Mouse (Mus musculus) myocyte (in vitro differentiated cells): ENCODE results near the gene Kcnc4. TPM values are rescaled to one million over a fixed set of nuclear protein-coding genes. Genes with fewer than 3 reads are reported as not detected.

ENCODE experiments used
- H3K27me3 ChIP-seq: one replicate; pipeline ENCODE4 v1.6.1; 2011; ENCODE audit not compliant: control insufficient read depth, insufficient read depth, insufficient read length
- H3K36me3 ChIP-seq: one replicate; pipeline ENCODE4 v1.6.1; 2011; ENCODE audit not compliant: control insufficient read depth, insufficient read depth
- H3K4me2 ChIP-seq: one replicate; pipeline ENCODE4 v1.6.1; 2011; ENCODE audit warnings: low read depth, control low read depth
- H3K4me3 ChIP-seq: one replicate; pipeline ENCODE4 v1.5.1; 2011; ENCODE audit warnings: mild to moderate bottlenecking, control low read depth, moderate library complexity
- H3K79me2 ChIP-seq: one replicate; pipeline ENCODE4 v1.6.1; 2011; ENCODE audit not compliant: control insufficient read depth, insufficient read depth
- H3ac ChIP-seq: one replicate; pipeline ENCODE4 v1.6.1; 2011; ENCODE audit not compliant: control insufficient read depth, insufficient read length
- CEBPB ChIP-seq: IDR thresholded peaks from 2 replicates; pipeline ENCODE4 v1.6.1; 2011; ENCODE audit warnings: mild to moderate bottlenecking, moderate library complexity; ENCODE audit not compliant: poor library complexity, insufficient read depth, severe bottlenecking
- E2F4 ChIP-seq: IDR thresholded peaks from one replicate; pipeline ENCODE4 v1.6.1; 2011; ENCODE audit warnings: mild to moderate bottlenecking, control low read depth, moderate library complexity; ENCODE audit not compliant: insufficient read depth
- MAX ChIP-seq: IDR thresholded peaks from one replicate; pipeline ENCODE4 v1.6.1; 2011; ENCODE audit warnings: low read depth, mild to moderate bottlenecking, control low read depth
- MYOD1 ChIP-seq, 3 experiments: IDR thresholded peaks; one replicate each; pipeline ENCODE4 v1.6.1; 2011; ENCODE audit warnings: control low read depth in 2 of 3, low read depth in 2 of 3, mild to moderate bottlenecking in 2 of 3, moderate library complexity in 1 of 3; ENCODE audit not compliant: insufficient read length in 2 of 3, control insufficient read depth in 1 of 3
- MYOG ChIP-seq, 3 experiments: IDR thresholded peaks; one replicate each; pipeline ENCODE4 v1.6.1; 2011; ENCODE audit warnings: control low read depth in 2 of 3, low read depth in 2 of 3, mild to moderate bottlenecking in 2 of 3; ENCODE audit not compliant: insufficient read length in 2 of 3, control insufficient read depth in 1 of 3, insufficient read depth in 1 of 3
- POLR2A ChIP-seq: IDR thresholded peaks from one replicate; pipeline ENCODE4 v1.6.1; 2011; ENCODE audit warnings: low read depth, mild to moderate bottlenecking, control low read depth, moderate library complexity; ENCODE audit not compliant: insufficient read length
- POLR2AphosphoS2 ChIP-seq: IDR thresholded peaks from one replicate; pipeline ENCODE4 v1.6.1; 2011; ENCODE audit warnings: low read depth, control low read depth; ENCODE audit not compliant: insufficient read length
- REST ChIP-seq: IDR thresholded peaks from one replicate; pipeline ENCODE4 v1.6.1; 2011; ENCODE audit warnings: mild to moderate bottlenecking, control low read depth, moderate library complexity; ENCODE audit not compliant: insufficient read depth, insufficient read length
- SRF ChIP-seq: IDR thresholded peaks from one replicate; pipeline ENCODE4 v1.6.1; 2011; ENCODE audit warnings: low read depth; ENCODE audit not compliant: control insufficient read depth, insufficient read length
- TCF12 ChIP-seq: IDR thresholded peaks from one replicate; pipeline ENCODE4 v1.6.1; 2011; ENCODE audit warnings: mild to moderate bottlenecking, control low read depth; ENCODE audit not compliant: poor library complexity, insufficient read depth, severe bottlenecking
- TCF3 ChIP-seq: IDR thresholded peaks from one replicate; pipeline ENCODE4 v1.6.1; 2011; ENCODE audit warnings: low read depth, control low read depth; ENCODE audit not compliant: insufficient read length
- USF1 ChIP-seq: IDR thresholded peaks from one replicate; pipeline ENCODE4 v1.6.1; 2011; ENCODE audit warnings: low read depth, mild to moderate bottlenecking, control low read depth, moderate library complexity
- polyA plus RNA-seq: library from polyadenylated mRNA; unstranded; fragments of >200 nt; fragmentation: generic; extraction: Trizol; gene quantifications from one replicate; pipeline ENCODE4 v1.2.1, GENCODE M21; 2012; ENCODE audit warnings: missing spikeins

The Kcnc4 gene
- polyA plus RNA-seq, 1 experiment: not detected

- Histone ChIP-seq H3K27me3 (peaks cover 87% of the 10 kb centered on the region), H3K4me3 (no peak overlapping the region), H3ac (no peak overlapping the region), H3K36me3 (no peaks in the 10 kb centered on the region), H3K79me2 (no peaks in the 10 kb centered on the region), H3K4me2 (no peak overlapping the region)
- no peak for TF ChIP-seq MYOG (IDR thresholded peaks at IDR 0.05; ENCODE audit: control insufficient read depth in 1 of 3, insufficient read depth in 1 of 3, insufficient read length in 2 of 3, low read depth in 2 of 3)
- no peak for TF ChIP-seq USF1
- no peak for TF ChIP-seq TCF12
- TF ChIP-seq POLR2AphosphoS2: no peak
- TF ChIP-seq TCF3: no peak
- TF ChIP-seq MYOD1 (IDR thresholded peaks at IDR 0.05; ENCODE audit: control insufficient read depth in 1 of 3, insufficient read length in 2 of 3, low read depth in 2 of 3): no peak
- TF ChIP-seq E2F4: no peak
- no peak for TF ChIP-seq REST
- TF ChIP-seq CEBPB: no peak
- no peak for TF ChIP-seq MAX
- TF ChIP-seq SRF: no peak
- TF ChIP-seq POLR2A: no peak
Observed at GRCm38 (mm10) chr3:107442191-107442590, 17.2 kb downstream of the Kcnc4 start.

- Histone ChIP-seq H3ac (no peak overlapping the region), H3K79me2 (no peaks in the 10 kb centered on the region), H3K4me3 (no peak overlapping the region), H3K4me2 (no peak overlapping the region), H3K36me3 (no peaks in the 10 kb centered on the region), H3K27me3 (peaks cover 91% of the 10 kb centered on the region)
- TF ChIP-seq REST: no peak
- no peak for TF ChIP-seq E2F4
- no peak for TF ChIP-seq MAX
- TF ChIP-seq POLR2AphosphoS2: no peak
- no peak for TF ChIP-seq MYOD1 (IDR thresholded peaks at IDR 0.05; ENCODE audit: control insufficient read depth in 1 of 3, insufficient read length in 2 of 3, low read depth in 2 of 3)
- no peak for TF ChIP-seq TCF3
- no peak for TF ChIP-seq TCF12
- TF ChIP-seq USF1: no peak
Observed at GRCm38 (mm10) chr3:107441306-107441705, 18.0 kb downstream of the Kcnc4 start.

GRCm38 (mm10) chr3:107439280-107439679 lies 20.1 kb downstream of the Kcnc4 start:
- H3K4me3 ChIP-seq: no peak overlapping the region
- H3K79me2 ChIP-seq: no peaks in the 10 kb centered on the region
- H3K36me3 ChIP-seq: no peaks in the 10 kb centered on the region
- H3K4me2 ChIP-seq: no peak overlapping the region
- peaks cover 78% of the 10 kb centered on the region for H3K27me3 ChIP-seq
- no peak for TF ChIP-seq MAX
- no peak for TF ChIP-seq SRF
- no peak for TF ChIP-seq MYOG (IDR thresholded peaks at IDR 0.05; ENCODE audit: control insufficient read depth in 1 of 3, insufficient read depth in 1 of 3, insufficient read length in 2 of 3, low read depth in 2 of 3)
- no peak overlapping the region for H3ac ChIP-seq

GRCm38 (mm10) chr3:107437666-107438065 lies 21.7 kb downstream of the Kcnc4 start:
- H3K27me3 ChIP-seq: peaks cover 63% of the 10 kb centered on the region
- H3K79me2 ChIP-seq: no peaks in the 10 kb centered on the region
- no peak overlapping the region for H3ac ChIP-seq
- TF ChIP-seq POLR2AphosphoS2 (no peak), POLR2A (no peak), MYOG (IDR thresholded peaks at IDR 0.05; ENCODE audit: control insufficient read depth in 1 of 3, insufficient read depth in 1 of 3, insufficient read length in 2 of 3, low read depth in 2 of 3) (no peak), SRF (no peak)
- H3K4me2 ChIP-seq: no peak overlapping the region
- H3K4me3 ChIP-seq: no peak overlapping the region
- H3K36me3 ChIP-seq: no peaks in the 10 kb centered on the region

- Histone ChIP-seq H3K4me2 (no peak overlapping the region), H3K27me3 (peaks cover 52% of the 10 kb centered on the region), H3K4me3 (no peak overlapping the region), H3K79me2 (no peaks in the 10 kb centered on the region), H3K36me3 (no peaks in the 10 kb centered on the region), H3ac (no peak overlapping the region)
- TF ChIP-seq E2F4: no peak
Observed at GRCm38 (mm10) chr3:107436434-107436833, 22.9 kb downstream of the Kcnc4 start.

- Histone ChIP-seq H3K36me3 (no peaks in the 10 kb centered on the region), H3K4me3 (no peak overlapping the region), H3K27me3 (peaks cover 50% of the 10 kb centered on the region), H3ac (no peak overlapping the region), H3K4me2 (no peak overlapping the region), H3K79me2 (no peaks in the 10 kb centered on the region)
- TF ChIP-seq E2F4 (no peak), TCF12 (no peak), MYOG (IDR thresholded peaks at IDR 0.05; ENCODE audit: control insufficient read depth in 1 of 3, insufficient read depth in 1 of 3, insufficient read length in 2 of 3, low read depth in 2 of 3) (no peak), POLR2AphosphoS2 (no peak), USF1 (no peak), CEBPB (no peak), REST (no peak), TCF3 (no peak), MYOD1 (IDR thresholded peaks at IDR 0.05; ENCODE audit: control insufficient read depth in 1 of 3, insufficient read length in 2 of 3, low read depth in 2 of 3) (no peak), POLR2A (no peak), SRF (no peak), MAX (no peak)
Observed at GRCm38 (mm10) chr3:107433614-107434013, 25.7 kb downstream of the Kcnc4 start.
